Mouse (Mus musculus) midbrain, embryonic 10.5 days (tissue): ENCODE measurements around the gene Pgap3. TPM values are rescaled to one million over a fixed set of nuclear protein-coding genes. Genes with fewer than 3 reads are reported as not detected.

ENCODE experiments used
- DNase-seq: peaks from one replicate; pipeline ENCODE4 v3.0.0-alpha.2; 2017; ENCODE audit warnings: low spot score
- H3K27ac ChIP-seq: fragments of 300-500 bp; sonication (generic); replicated peaks from 2 replicates; pipeline ENCODE4 v1.5.1; 2016; ENCODE audit warnings: mild to moderate bottlenecking
- H3K27me3 ChIP-seq: fragments of 300-500 bp; sonication (generic); 2 replicates; pipeline ENCODE4 v1.6.1; 2016; ENCODE audit warnings: low read depth, mild to moderate bottlenecking; ENCODE audit not compliant: poor library complexity, severe bottlenecking
- H3K36me3 ChIP-seq: fragments of 300-500 bp; sonication (generic); 2 replicates; pipeline ENCODE4 v1.6.1; 2016; ENCODE audit warnings: mild to moderate bottlenecking, moderate library complexity
- H3K4me1 ChIP-seq: fragments of 300-500 bp; sonication (generic); 2 replicates; pipeline ENCODE4 v1.6.1; 2016
- H3K4me3 ChIP-seq: fragments of 300-500 bp; sonication (generic); 2 replicates; pipeline ENCODE4 v1.5.1; 2016; ENCODE audit warnings: mild to moderate bottlenecking, moderate library complexity
- H3K9me3 ChIP-seq: fragments of 300-500 bp; sonication (generic); replicated peaks from 2 replicates; pipeline ENCODE4 v1.6.1; 2016; ENCODE audit warnings: mild to moderate bottlenecking
- WGBS: fragments of 180-500 bp; shearing (Covaris S2); methylation state at CpG from one replicate; pipeline ENCODE4 v1.1.7; 2016; 5-methylcytosine and 5-hydroxymethylcytosine counted together
- polyA plus RNA-seq: library from polyadenylated mRNA; unstranded; fragments of >200 nt; fragmentation: Nextera tagmentation; extraction: Ambion mirVana; gene quantifications from 2 replicates; pipeline ENCODE4 v1.2.1, GENCODE M21; 2016

Gene Pgap3
- polyA plus RNA-seq, 1 experiment from 2014 or later: 10.1 TPM

DNA sequence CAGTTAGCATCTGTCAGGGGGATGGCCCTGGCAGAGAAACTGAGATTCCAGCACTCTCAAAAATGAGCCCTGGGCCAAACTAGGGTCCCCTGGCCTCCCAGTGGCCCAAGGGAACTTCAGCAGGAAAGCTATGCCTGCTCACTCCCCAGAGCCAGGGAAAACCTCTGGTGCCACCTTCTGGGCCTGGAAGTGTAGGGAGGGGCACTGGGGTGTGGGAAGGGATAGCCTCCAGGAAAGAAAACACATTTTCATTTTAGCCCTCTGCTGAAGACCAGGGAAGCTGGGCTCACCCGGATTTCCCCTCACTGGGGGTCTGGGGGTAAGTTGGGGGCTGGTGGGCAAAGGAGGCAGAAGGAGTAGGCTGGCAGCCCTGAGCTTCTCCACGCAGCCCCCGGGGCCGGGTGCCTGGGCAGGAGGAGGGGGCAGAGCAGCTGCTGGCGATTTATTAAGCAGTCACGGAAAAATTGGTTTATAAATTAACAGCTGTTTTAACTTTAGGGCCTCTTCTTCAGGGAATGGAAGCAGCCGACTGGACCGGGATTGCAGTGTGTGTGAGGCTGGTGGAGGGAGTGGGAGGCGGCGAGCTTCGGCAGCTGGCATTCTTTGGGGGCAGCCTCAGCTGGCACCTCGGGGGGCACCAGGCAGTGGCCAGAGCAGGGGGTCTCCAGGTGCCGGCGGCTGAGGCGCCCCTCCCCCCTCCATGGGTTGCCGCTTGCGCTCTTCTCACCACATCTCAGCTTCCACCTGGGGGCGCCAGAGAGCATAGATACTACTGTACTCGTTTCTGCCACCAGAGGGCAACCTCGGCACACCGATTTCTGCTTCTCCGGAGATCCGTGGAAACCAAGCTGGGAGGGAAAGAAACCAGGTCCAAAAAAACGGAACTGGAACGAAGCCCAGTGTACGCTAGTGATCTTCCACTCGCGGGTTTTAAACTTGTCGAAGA is 58.0 kb downstream of the Pgap3 start:
- Histone ChIP-seq H3K27ac (no peak overlapping the region), H3K27me3 (peaks cover 100% of the 10 kb centered on the region), H3K9me3 (no peaks in the 10 kb centered on the region), H3K4me1 (peaks cover 44% of the 10 kb centered on the region), H3K36me3 (no peaks in the 10 kb centered on the region), H3K4me3 (peak overlapping the region; percentile 37)
- WGBS: 3% methylated on average over 29 of the region's 29 CpGs
- DNase-seq: peak; percentile 92

- DNase-seq: no peak
- H3K36me3 ChIP-seq: no peaks in the 10 kb centered on the region
- 62% methylated on average over 4 of the region's 4 CpGs for WGBS
Measured at GRCm38 (mm10) chr11:98341174-98341573, 59.1 kb downstream of the Pgap3 start.

GRCm38 (mm10) chr11:98340597-98340996 is 59.7 kb downstream of the Pgap3 start:
- no peak for DNase-seq
- Histone ChIP-seq H3K27ac (no peak overlapping the region), H3K4me3 (no peak overlapping the region), H3K9me3 (no peaks in the 10 kb centered on the region), H3K27me3 (peaks cover 100% of the 10 kb centered on the region), H3K36me3 (no peaks in the 10 kb centered on the region), H3K4me1 (peaks cover 27% of the 10 kb centered on the region)
- WGBS: 4% methylated on average over 4 of the region's 4 CpGs

More at GRCm38 (mm10) chr11:98341174-98341573, 59.1 kb downstream of the Pgap3 start:
- H3K27me3 ChIP-seq: peaks cover 100% of the 10 kb centered on the region
- H3K27ac ChIP-seq: no peak overlapping the region
- H3K4me3 ChIP-seq: no peak overlapping the region
- no peaks in the 10 kb centered on the region for H3K9me3 ChIP-seq
- peaks cover 33% of the 10 kb centered on the region for H3K4me1 ChIP-seq

- no peaks in the 10 kb centered on the region for H3K9me3 ChIP-seq
- 7% methylated on average over 11 of the region's 11 CpGs for WGBS
- no peak overlapping the region for H3K27ac ChIP-seq
- H3K4me1 ChIP-seq: peaks cover 26% of the 10 kb centered on the region
- H3K27me3 ChIP-seq: peaks cover 100% of the 10 kb centered on the region
- DNase-seq: no peak
- peak overlapping the region; percentile 57 for H3K4me3 ChIP-seq
- no peaks in the 10 kb centered on the region for H3K36me3 ChIP-seq
Measured at GRCm38 (mm10) chr11:98339679-98340287, 60.5 kb downstream of the Pgap3 start.

- H3K9me3 ChIP-seq: no peaks in the 10 kb centered on the region
- H3K36me3 ChIP-seq: no peaks in the 10 kb centered on the region
- under 1% methylated on average over 19 of the region's 19 CpGs for WGBS
- H3K27ac ChIP-seq: no peak overlapping the region
- H3K4me3 ChIP-seq: peak overlapping the region; percentile 57
- no peak for DNase-seq
- H3K27me3 ChIP-seq: peaks cover 100% of the 10 kb centered on the region
- H3K4me1 ChIP-seq: peaks cover 33% of the 10 kb centered on the region
Measured at GRCm38 (mm10) chr11:98339071-98339501, 61.2 kb downstream of the Pgap3 start.

Other genes with a start within 250 kb of the Pgap3 start
- 74.3 and 82.5 TPM in 2 replicates for gene Med1, start 207.2 kb downstream of the Pgap3 start, polyA plus RNA-seq
- 10.7 and 12.0 TPM in 2 replicates for gene Cdk12, start 197.4 kb downstream of the Pgap3 start, polyA plus RNA-seq
- 0.05 and 0.09 TPM in 2 replicates for gene Neurod2, start 70.8 kb downstream of the Pgap3 start, polyA plus RNA-seq
- 1.0 and 1.6 TPM in 2 replicates for gene Ppp1r1b, start 52.1 kb downstream of the Pgap3 start, polyA plus RNA-seq
- 54.5 and 55.6 TPM in 2 replicates for gene Stard3, start 42.1 kb downstream of the Pgap3 start, polyA plus RNA-seq
- gene Tcap, start 16.7 kb downstream of the Pgap3 start, polyA plus RNA-seq: 0.19 TPM in 1 of 2 replicates, not detected in the other
- not detected in 2 replicates for gene Pnmt, start 14.0 kb downstream of the Pgap3 start, polyA plus RNA-seq
- gene Erbb2, start 12.0 kb upstream of the Pgap3 start, polyA plus RNA-seq: 21.8 and 22.4 TPM in 2 replicates
- gene Mien1, start 38.5 kb upstream of the Pgap3 start, polyA plus RNA-seq: 112 and 124 TPM in 2 replicates
- 1.5 and 2.3 TPM in 2 replicates for gene Grb7, start 45.9 kb upstream of the Pgap3 start, polyA plus RNA-seq
- gene Ikzf3, start 145.5 kb upstream of the Pgap3 start, polyA plus RNA-seq: 0.02 and 0.06 TPM in 2 replicates
- 0.11 and 0.32 TPM in 2 replicates for gene Zpbp2, start 150.6 kb upstream of the Pgap3 start, polyA plus RNA-seq
- gene Ormdl3, start 186.9 kb upstream of the Pgap3 start, polyA plus RNA-seq: 65.8 and 81.0 TPM in 2 replicates
- not detected in 2 replicates for gene Lrrc3c, start 197.8 kb upstream of the Pgap3 start, polyA plus RNA-seq
- 1.4 and 2.1 TPM in 2 replicates for gene Gm12355, start 225.2 kb upstream of the Pgap3 start, polyA plus RNA-seq
- gene Gsdma3, start 225.9 kb upstream of the Pgap3 start, polyA plus RNA-seq: not detected in 2 replicates
- not detected in 2 replicates for gene Gsdma2, start 246.3 kb upstream of the Pgap3 start, polyA plus RNA-seq